Mouse (Mus musculus) ovary, postnatal 14 days (tissue): ENCODE data around the gene Atxn1.

ENCODE experiments used
- DNase-seq: peaks from one replicate; pipeline ENCODE4 v3.0.0; 2022; ENCODE audit warnings: low spot score

Gene Atxn1

GRCm38 (mm10) chr13:45964853-45965593 lies at the start of gene Atxn1:
Atxn1 (minus strand) TSS chr13:45965008.
- peak; percentile 63 for DNase-seq

GRCm38 (mm10) chr13:46011232-46011631 lies 46.4 kb upstream of the Atxn1 start:
- no peak for DNase-seq

- no peak for DNase-seq
Observed at GRCm38 (mm10) chr13:46010075-46010474, 45.3 kb upstream of the Atxn1 start.

DNA sequence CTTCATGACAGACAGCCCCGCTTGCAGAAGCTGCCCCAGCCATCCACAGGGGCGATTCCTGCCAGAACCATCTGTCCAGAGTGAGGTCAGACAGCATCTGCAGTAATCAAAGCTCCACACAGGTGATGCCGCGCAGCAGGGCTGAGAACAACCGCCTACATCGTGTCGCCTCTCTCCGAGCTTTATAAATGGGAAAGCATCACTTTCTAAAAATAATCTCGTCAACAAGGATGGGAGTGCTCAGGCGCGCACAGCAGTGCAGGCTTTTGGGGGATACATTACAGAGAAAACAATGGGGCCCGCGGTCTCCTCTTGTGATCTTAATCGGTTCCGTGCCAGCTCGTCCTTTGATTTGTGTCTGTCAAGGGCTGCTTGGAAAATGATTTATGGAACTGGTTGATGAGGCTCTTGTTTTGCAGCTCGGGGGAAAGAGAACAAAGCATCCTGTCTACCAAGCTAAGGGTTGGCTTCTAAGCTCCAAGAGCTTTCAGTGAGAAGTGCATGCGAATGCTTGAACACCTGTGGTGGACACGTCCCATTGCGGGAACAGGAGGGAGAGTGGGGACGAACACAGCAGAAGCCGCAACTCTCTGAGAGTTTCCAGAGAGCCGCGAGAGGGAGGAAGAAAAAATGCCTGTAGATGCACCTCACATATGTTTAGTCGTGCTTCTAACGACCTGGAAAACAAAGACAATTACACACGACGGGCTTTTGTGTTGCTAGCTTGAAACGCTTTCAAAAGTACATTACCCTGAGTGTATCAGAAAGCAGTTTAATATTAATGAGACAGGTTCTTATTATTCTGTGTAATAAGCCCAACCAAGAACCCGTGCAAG lies 44.2 kb upstream of the Atxn1 start:
- no peak for DNase-seq

DNA sequence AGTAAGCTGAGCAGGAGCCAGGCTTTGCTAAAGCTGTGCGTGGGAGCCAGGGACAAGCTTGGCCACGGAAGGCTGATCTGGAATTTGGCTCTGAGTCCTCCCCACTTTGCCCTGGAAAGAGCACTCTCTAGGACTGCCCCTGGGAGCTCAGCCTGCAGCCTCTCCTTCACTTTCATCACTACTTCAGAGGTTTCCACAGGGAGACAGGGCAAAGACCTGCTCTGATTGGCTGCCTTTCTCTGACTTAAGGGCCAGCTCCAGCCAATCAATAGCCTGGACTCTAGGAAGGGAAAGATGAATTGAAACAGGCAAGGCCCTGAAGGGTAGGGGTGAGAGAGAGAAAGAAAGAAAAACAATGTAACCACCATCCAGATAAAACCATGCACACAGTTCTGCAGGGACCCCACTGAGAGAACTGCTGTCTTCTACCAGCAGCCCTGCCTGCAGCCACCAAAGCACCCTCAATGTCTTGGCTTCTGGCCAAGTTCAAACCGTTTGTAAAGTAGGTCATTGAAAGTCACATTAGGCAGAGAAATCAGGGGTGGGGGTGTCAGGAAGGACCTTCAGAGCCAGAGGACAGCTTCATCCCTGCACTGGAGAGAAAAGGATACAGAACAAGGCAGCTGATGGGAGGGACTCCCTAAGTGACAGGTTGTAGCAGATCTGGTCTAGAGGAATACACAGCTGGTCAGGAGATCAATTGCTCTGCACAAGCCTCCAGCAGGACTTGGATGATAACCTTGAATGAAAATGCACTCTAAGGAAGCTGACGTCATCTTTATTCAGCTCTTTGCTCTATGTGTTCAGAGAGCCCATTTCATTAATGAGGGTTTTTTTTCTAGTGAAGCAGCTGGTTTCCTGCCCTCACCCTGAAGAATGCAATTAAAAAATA lies 41.6 kb upstream of the Atxn1 start:
- peak; percentile 50 for DNase-seq

DNA sequence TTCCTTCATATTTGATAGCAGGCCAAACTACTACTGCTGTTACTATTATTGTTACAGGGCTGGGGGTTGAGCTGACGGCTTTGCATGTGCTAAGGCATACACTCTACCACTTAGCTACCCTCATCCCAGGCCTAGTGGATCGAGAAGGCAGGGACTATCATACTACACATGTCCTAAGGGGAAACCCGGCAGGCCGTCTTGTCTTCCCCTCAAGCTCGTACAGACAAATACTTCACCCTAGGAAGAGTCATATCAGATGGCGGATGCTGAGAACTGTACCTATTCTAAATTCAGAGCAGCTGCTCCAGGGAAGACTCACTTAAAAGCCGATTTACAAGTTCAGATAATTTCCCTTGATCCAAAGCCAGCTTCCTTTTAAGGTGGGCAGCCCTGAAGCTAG lies 40.8 kb upstream of the Atxn1 start:
- DNase-seq, result no peak

GRCm38 (mm10) chr13:46001356-46001755 lies 36.5 kb upstream of the Atxn1 start:
- DNase-seq, result no peak

GRCm38 (mm10) chr13:45992953-45993352 lies 28.1 kb upstream of the Atxn1 start:
- no peak for DNase-seq

DNA sequence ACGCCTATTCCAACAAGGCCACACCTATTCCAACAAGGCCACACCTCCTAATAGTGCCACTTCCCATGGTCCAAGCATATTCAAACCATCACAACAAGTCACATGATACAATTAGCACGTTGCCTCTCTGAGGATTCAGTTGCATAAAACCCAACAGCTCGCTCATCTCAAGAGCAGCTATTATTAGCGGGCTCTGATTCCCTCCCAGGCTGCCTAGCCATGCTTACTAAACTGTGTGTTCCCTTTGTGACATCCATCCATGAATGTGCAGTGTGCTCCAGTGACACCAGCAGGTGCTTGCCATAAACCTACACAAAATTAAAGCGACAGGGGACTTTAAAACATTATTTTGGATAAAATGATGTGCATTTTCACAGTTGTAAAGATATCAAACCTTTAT lies 25.7 kb upstream of the Atxn1 start:
- no peak for DNase-seq

DNA sequence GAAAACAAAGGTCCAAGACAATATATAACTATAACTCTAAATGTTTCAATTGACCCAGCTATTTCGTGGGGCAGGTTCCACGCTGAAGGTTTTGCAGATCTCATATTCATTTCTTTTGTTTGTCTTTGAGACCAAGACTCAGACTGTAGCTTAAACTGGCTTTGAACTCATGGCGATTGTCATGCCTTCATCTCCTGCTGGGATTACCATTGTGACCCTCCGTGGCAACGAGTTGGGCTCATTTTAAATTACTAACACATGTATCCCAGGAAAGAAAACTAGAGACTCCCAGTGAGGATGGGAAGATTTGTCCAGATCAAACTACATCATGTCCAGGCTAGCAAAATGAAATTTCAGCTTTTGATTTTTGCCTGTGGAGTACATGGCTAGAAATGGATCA lies 14.4 kb upstream of the Atxn1 start:
- no peak for DNase-seq

DNA sequence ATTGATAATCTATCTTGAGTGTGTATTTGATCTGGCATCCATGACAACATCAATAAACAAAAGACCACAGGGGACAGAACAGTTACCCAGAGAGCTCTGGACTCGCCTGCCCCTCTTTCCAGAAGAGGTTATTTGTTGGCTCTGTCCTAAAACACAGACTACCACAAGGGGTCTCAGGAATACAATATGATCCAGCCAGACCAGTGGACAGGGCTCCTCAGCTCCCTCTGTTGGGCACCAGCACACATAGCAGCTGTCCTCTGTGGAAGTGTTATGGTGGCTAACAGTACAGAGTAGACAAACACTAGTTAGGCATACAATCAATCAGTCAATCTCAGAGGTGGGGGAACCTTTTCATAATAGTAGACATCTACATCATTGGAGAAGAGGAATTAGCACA lies 12.1 kb upstream of the Atxn1 start:
- peak; percentile 52 for DNase-seq

- no peak for DNase-seq
Observed at GRCm38 (mm10) chr13:45974651-45975050, 9.8 kb upstream of the Atxn1 start.

- DNase-seq, result no peak
Observed at GRCm38 (mm10) chr13:45973972-45974490, 9.2 kb upstream of the Atxn1 start.

DNA sequence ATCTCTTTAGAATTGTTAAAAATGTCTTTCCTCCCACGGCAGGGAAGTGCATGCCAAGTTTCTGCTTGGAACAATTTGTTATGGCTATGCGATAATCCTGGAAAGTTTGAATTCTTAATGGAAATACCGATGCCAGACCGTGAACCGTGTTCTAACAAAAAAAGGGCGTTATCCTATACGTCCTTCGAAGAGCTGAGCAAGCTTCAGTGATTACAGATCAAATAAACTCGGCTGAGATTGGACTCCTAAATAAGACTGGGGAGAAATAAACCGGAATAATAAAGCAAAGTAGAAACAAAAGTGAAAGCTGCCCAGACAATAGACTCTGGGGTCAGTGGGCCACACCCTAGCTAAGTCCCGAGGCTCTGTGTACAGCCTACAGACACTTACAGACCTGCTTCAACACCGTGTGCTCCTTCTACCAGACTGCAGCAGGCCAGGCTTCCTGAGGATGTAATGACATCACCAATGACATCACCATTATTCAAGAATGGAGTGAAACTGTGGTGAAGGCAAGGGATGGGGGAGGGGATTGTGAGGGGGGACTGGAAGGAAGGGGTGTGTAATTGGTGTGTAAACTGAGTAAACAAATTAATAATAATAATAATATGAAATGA lies 6.2 kb upstream of the Atxn1 start:
- DNase-seq, result no peak

DNA sequence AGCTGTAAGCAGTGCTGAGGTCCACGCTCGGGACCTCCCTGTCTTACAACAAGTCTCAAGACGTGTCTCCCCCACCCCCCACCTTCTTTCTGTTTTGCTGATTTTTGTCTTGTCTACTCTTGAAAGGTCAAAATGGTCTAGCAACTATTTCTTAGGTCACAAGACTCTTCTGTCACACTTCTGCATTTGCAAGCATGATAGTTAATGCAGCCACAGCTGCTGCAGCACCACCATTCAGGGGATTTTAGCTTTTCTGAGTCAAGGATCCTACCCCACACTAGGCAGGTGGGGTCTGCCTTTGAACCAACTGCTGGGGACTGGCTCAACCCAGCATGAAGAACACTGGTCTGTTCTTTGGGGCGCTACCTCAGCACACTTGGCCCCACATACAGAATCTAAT lies 3.4 kb upstream of the Atxn1 start:
- DNase-seq, result no peak

- DNase-seq, result no peak
Observed at GRCm38 (mm10) chr13:45967371-45967770, 2.6 kb upstream of the Atxn1 start.

DNA sequence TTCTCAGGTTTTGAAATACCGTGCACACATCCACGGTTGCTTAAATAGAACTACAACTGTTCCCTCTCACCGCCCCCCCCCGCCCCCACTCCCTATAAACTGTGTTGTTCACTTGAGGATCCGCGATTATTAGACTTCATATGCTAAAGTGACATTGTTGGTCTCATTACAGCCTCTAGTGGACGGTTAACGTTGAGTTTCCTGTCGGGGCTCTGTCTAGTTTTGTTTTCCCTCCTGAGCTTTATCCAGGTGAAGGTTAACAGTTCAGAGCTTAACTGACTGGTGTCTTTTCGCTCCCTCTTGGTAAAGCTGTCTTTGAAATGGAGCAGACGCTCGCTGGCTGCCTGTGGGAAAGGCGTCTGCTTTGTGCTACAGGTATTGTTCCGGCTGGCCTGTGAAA lies 1.8 kb upstream of the Atxn1 start:
- DNase-seq, result no peak

GRCm38 (mm10) chr13:45965594-45966432 lies 1.0 kb upstream of the Atxn1 start:
- DNase-seq, result no peak

GRCm38 (mm10) chr13:45964331-45964852 lies 416 bp downstream of the Atxn1 start:
- peak; percentile 43 for DNase-seq

- DNase-seq, result peak; percentile 64
Observed at GRCm38 (mm10) chr13:45963497-45964330, 1.1 kb downstream of the Atxn1 start.
